Mouse (Mus musculus) liver, postnatal 0 days (tissue): ENCODE data around the gene Gipc2. TPM values are rescaled to one million over a fixed set of nuclear protein-coding genes. Genes with fewer than 3 reads are reported as not detected.
"Not testable (repeated sequence)": the region's sequence is repeated elsewhere in the genome, so short reads cannot be mapped to it uniquely, and the experiment has no call there.

Experiments
- ATAC-seq: fragments of 200-750 bp; cut with Nextera tagmentation; 2 replicates; pipeline ENCODE4 v1.8.0; 2017; ENCODE audit warnings: mild to moderate bottlenecking, moderate library complexity
- DNase-seq: peaks from one replicate; pipeline ENCODE4 v3.0.0-alpha.2; 2016
- H3K27ac ChIP-seq: fragments of 300-500 bp; sonication (generic); 2 replicates; pipeline ENCODE4 v1.5.1; 2014; ENCODE audit warnings: antibody characterized with exemption, moderate library complexity, mild to moderate bottlenecking, low read depth
- H3K27me3 ChIP-seq: fragments of 300-500 bp; sonication (generic); 2 replicates; pipeline ENCODE4 v1.6.1; 2014; ENCODE audit warnings: low read length, control low read depth, mixed read lengths; ENCODE audit not compliant: insufficient read depth
- H3K36me3 ChIP-seq: fragments of 300-500 bp; sonication (generic); replicated peaks from 2 replicates; pipeline ENCODE4 v1.6.1; 2014; ENCODE audit warnings: mild to moderate bottlenecking, control low read depth, low read length, moderate library complexity, mixed read lengths; ENCODE audit not compliant: insufficient read depth
- H3K4me1 ChIP-seq: fragments of 300-500 bp; sonication (generic); 2 replicates; pipeline ENCODE4 v1.6.1; 2014; ENCODE audit warnings: antibody characterized with exemption, mild to moderate bottlenecking, control low read depth; ENCODE audit not compliant: insufficient read depth
- H3K4me2 ChIP-seq: fragments of 300-500 bp; sonication (generic); 2 replicates; pipeline ENCODE4 v1.6.1; 2014; ENCODE audit warnings: low read depth, mild to moderate bottlenecking, low read length, moderate library complexity, mixed read lengths
- H3K4me3 ChIP-seq: fragments of 300-500 bp; sonication (generic); 2 replicates; pipeline ENCODE4 v1.5.1; 2014; ENCODE audit warnings: low read depth, low read length
- H3K9ac ChIP-seq: fragments of 300-500 bp; sonication (generic); replicated peaks from 2 replicates; pipeline ENCODE4 v1.6.1; 2014; ENCODE audit warnings: mild to moderate bottlenecking, moderate library complexity
- H3K9me3 ChIP-seq: fragments of 300-500 bp; sonication (generic); 2 replicates; pipeline ENCODE4 v1.6.1; 2016; ENCODE audit warnings: mild to moderate bottlenecking, control low read depth, low read length, mixed read lengths
- CTCF ChIP-seq: sonication (generic); IDR thresholded peaks from 2 replicates; pipeline ENCODE4 v1.5.1; 2016; ENCODE audit warnings: antibody characterized with exemption, low read depth
- EP300 ChIP-seq: IDR thresholded peaks from 2 replicates; pipeline ENCODE4 v1.6.1; 2016; ENCODE audit warnings: antibody characterized with exemption, low read depth, mild to moderate bottlenecking
- WGBS: fragments of 180-500 bp; shearing (Covaris S2); extraction: QIAGEN DNeasy Blood & Tissue Kit; methylation state at CpG from one replicate; pipeline ENCODE4 v1.1.7; 2014; ENCODE audit not compliant: insufficient replicate concordance; 5-methylcytosine and 5-hydroxymethylcytosine counted together
- polyA plus RNA-seq: library from polyadenylated mRNA; unstranded; fragments of >200 nt; fragmentation: Nextera tagmentation; extraction: Ambion mirVana; gene quantifications from 2 replicates; pipeline ENCODE4 v1.2.1, GENCODE M21; 2015

Gipc2 gene
- polyA plus RNA-seq, 1 experiment from 2014 or later, result 3.5 TPM

GRCm38 (mm10) chr3:152142989-152143695, 22.9 kb downstream of the Gipc2 start:
- Histone ChIP-seq H3K9ac (no peak overlapping the region), H3K9me3 (no peaks in the 10 kb centered on the region), H3K4me2 (no peak overlapping the region), H3K4me1 (no peaks in the 10 kb centered on the region), H3K27ac (no peak overlapping the region), H3K27me3 (no peaks in the 10 kb centered on the region), H3K36me3 (no peaks in the 10 kb centered on the region), H3K4me3 (no peak overlapping the region)
- TF ChIP-seq EP300 (no peak), CTCF (no peak)
- DNase-seq (no peak), ATAC-seq (no peak)
- 52% methylated on average over 6 of the region's 6 CpGs for WGBS

- ATAC-seq (no peak), DNase-seq (no peak)
- TF ChIP-seq EP300, result no peak
- no peak for TF ChIP-seq CTCF
- no peaks in the 10 kb centered on the region for H3K27me3 ChIP-seq
- H3K9me3 ChIP-seq, result no peaks in the 10 kb centered on the region
- no peak overlapping the region for H3K27ac ChIP-seq
- no peak overlapping the region for H3K4me3 ChIP-seq
- no peaks in the 10 kb centered on the region for H3K36me3 ChIP-seq
- no peak overlapping the region for H3K9ac ChIP-seq
- H3K4me1 ChIP-seq, result no peaks in the 10 kb centered on the region
- no peak overlapping the region for H3K4me2 ChIP-seq
- 69% methylated on average over 3 of the region's 3 CpGs for WGBS
These were observed 23.9 kb downstream of the Gipc2 start for GRCm38 (mm10) chr3:152142146-152142545.

- H3K27ac ChIP-seq, H3K36me3 ChIP-seq: not testable (repeated sequence)
These were observed 26.7 kb downstream of the Gipc2 start for GRCm38 (mm10) chr3:152139308-152139707.

GRCm38 (mm10) chr3:152136106-152136505, 29.9 kb downstream of the Gipc2 start:
- ATAC-seq, H3K4me2 ChIP-seq, H3K4me1 ChIP-seq, H3K27me3 ChIP-seq, H3K4me3 ChIP-seq, H3K27ac ChIP-seq, H3K36me3 ChIP-seq, DNase-seq, H3K9me3 ChIP-seq, H3K9ac ChIP-seq: not testable (repeated sequence)
- WGBS, result 89% methylated on average over 16 of the region's 16 CpGs

More at GRCm38 (mm10) chr3:152139308-152139707, 26.7 kb downstream of the Gipc2 start:
- H3K27me3 ChIP-seq, H3K4me1 ChIP-seq, H3K4me2 ChIP-seq, H3K4me3 ChIP-seq, H3K9me3 ChIP-seq, ATAC-seq, DNase-seq, H3K9ac ChIP-seq: not testable (repeated sequence)
- 85% methylated on average over 3 of the region's 3 CpGs for WGBS

- 41% methylated on average over 9 of the region's 9 CpGs for WGBS
- Histone ChIP-seq H3K4me1 (no peaks in the 10 kb centered on the region), H3K4me2 (no peak overlapping the region), H3K27ac (no peak overlapping the region), H3K36me3 (no peaks in the 10 kb centered on the region), H3K9ac (no peak overlapping the region), H3K9me3 (no peaks in the 10 kb centered on the region), H3K27me3 (no peaks in the 10 kb centered on the region), H3K4me3 (no peak overlapping the region)
- ATAC-seq (no peak), DNase-seq (no peak)
- TF ChIP-seq CTCF (no peak), EP300 (no peak)
These were observed 32.4 kb downstream of the Gipc2 start for GRCm38 (mm10) chr3:152133621-152134020.

- ATAC-seq, result no peak
- no peaks in the 10 kb centered on the region for H3K9me3 ChIP-seq
These were observed 35.1 kb downstream of the Gipc2 start for GRCm38 (mm10) chr3:152130963-152131362.

GRCm38 (mm10) chr3:152129426-152129825, 36.6 kb downstream of the Gipc2 start:
- ATAC-seq, result not testable (repeated sequence)

More at GRCm38 (mm10) chr3:152130963-152131362, 35.1 kb downstream of the Gipc2 start:
- 60% methylated on average over 4 of the region's 4 CpGs for WGBS
- Histone ChIP-seq H3K27ac (no peak overlapping the region), H3K27me3 (no peaks in the 10 kb centered on the region), H3K4me3 (no peak overlapping the region), H3K4me1 (no peaks in the 10 kb centered on the region), H3K4me2 (no peak overlapping the region), H3K9ac (no peak overlapping the region), H3K36me3 (no peaks in the 10 kb centered on the region)
- TF ChIP-seq EP300 (no peak), CTCF (no peak)
- DNase-seq, result no peak

More at GRCm38 (mm10) chr3:152129426-152129825, 36.6 kb downstream of the Gipc2 start:
- not testable (repeated sequence) for H3K36me3 ChIP-seq, H3K27ac ChIP-seq, H3K9me3 ChIP-seq, H3K27me3 ChIP-seq, H3K9ac ChIP-seq, H3K4me1 ChIP-seq, H3K4me2 ChIP-seq, H3K4me3 ChIP-seq, DNase-seq
- 90% methylated on average over 4 of the region's 4 CpGs for WGBS
